Mouse (Mus musculus) forebrain, postnatal 0 days (tissue): ENCODE data around the gene Atox1. TPM values are rescaled to one million over a fixed set of nuclear protein-coding genes. Genes with fewer than 3 reads are reported as not detected.

Source experiments
- ATAC-seq: fragments of 200-750 bp; cut with Nextera tagmentation; 2 replicates; pipeline ENCODE4 v1.8.0; 2017; ENCODE audit warnings: mild to moderate bottlenecking, moderate library complexity
- DNase-seq: peaks from one replicate; pipeline ENCODE4 v3.0.0-alpha.2; 2015
- H3K27ac ChIP-seq: fragments of 300-500 bp; sonication (generic); 2 replicates; pipeline ENCODE4 v1.5.1; 2014; ENCODE audit warnings: low read depth, mild to moderate bottlenecking, antibody characterized with exemption, low read length, moderate library complexity, mixed read lengths
- H3K27me3 ChIP-seq: fragments of 300-500 bp; sonication (generic); 2 replicates; pipeline ENCODE4 v1.6.1; 2014; ENCODE audit warnings: mild to moderate bottlenecking, low read length, mixed read lengths; ENCODE audit not compliant: insufficient read depth
- H3K36me3 ChIP-seq: fragments of 300-500 bp; sonication (generic); 2 replicates; pipeline ENCODE4 v1.6.1; 2014; ENCODE audit warnings: mild to moderate bottlenecking, moderate library complexity; ENCODE audit not compliant: insufficient read depth
- H3K4me1 ChIP-seq: fragments of 300-500 bp; sonication (generic); 2 replicates; pipeline ENCODE4 v1.6.1; 2014; ENCODE audit warnings: antibody characterized with exemption; ENCODE audit not compliant: insufficient read depth
- H3K4me2 ChIP-seq: fragments of 300-500 bp; sonication (generic); 2 replicates; pipeline ENCODE4 v1.6.1; 2014; ENCODE audit warnings: low read depth, mild to moderate bottlenecking, moderate library complexity
- H3K4me3 ChIP-seq: fragments of 300-500 bp; sonication (generic); 2 replicates; pipeline ENCODE4 v1.5.1; 2014; ENCODE audit warnings: low read depth, low read length, mixed read lengths
- H3K9ac ChIP-seq: fragments of 300-500 bp; sonication (generic); 2 replicates; pipeline ENCODE4 v1.6.1; 2014; ENCODE audit warnings: mild to moderate bottlenecking
- H3K9me3 ChIP-seq: fragments of 300-500 bp; sonication (generic); 2 replicates; pipeline ENCODE4 v1.6.1; 2016; ENCODE audit warnings: low read length
- CTCF ChIP-seq: sonication (generic); IDR thresholded peaks from 2 replicates; pipeline ENCODE4 v1.5.1; 2016; ENCODE audit warnings: antibody characterized with exemption, control low read depth, low read depth
- WGBS: fragments of 180-500 bp; shearing (Covaris S2); extraction: QIAGEN DNeasy Blood & Tissue Kit; methylation state at CpG from one replicate; pipeline ENCODE4 v1.1.7; 2014; 5-methylcytosine and 5-hydroxymethylcytosine counted together
- polyA plus RNA-seq: library from polyadenylated mRNA; unstranded; fragments of >200 nt; fragmentation: Nextera tagmentation; extraction: Ambion mirVana; gene quantifications from 2 replicates; pipeline ENCODE4 v1.2.1, GENCODE M21; 2015
- total RNA-seq: library from RNA; depleted of rRNA; stranded (reverse); fragments of >200 nt; gene quantifications from 2 replicates; pipeline ENCODE4 v1.2.3, GENCODE M21; 2014

Atox1 gene
- total and polyA plus RNA-seq, 2 experiments from 2014 or later = 141 to 268 TPM

DNA sequence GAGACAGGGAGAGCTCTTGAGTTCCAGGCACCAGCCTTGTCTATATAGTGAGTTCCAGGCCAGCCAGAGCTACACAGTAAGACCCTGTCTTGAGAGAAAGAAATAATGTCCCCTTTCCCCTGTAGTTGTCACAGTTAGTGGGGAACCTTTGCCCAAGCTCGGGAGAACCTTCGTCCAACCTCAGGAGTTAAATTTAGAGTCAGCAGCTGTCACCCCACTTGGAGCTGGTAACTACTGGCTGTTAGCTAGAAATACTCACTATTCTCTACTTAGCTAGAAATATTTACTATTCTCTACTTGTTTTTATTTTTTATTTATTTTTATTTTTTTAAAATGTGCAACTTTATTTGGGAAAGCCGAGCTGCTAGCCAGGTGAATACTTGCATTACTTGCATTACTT, 12.2 kb upstream of the Atox1 start:
- H3K4me3 ChIP-seq = no peak overlapping the region
- no peak overlapping the region for H3K9ac ChIP-seq
- DNase-seq = no peak
- H3K36me3 ChIP-seq = no peaks in the 10 kb centered on the region; the same call in 1 of the 2 replicates
- H3K27ac ChIP-seq = no peak overlapping the region
- 78% methylated on average over 3 of the region's 3 CpGs for WGBS
- no peaks in the 10 kb centered on the region for H3K9me3 ChIP-seq
- H3K4me2 ChIP-seq = no peak overlapping the region
- ATAC-seq = no peak
- TF ChIP-seq CTCF = no peak
- no peaks in the 10 kb centered on the region for H3K27me3 ChIP-seq
- peaks cover 13% of the 10 kb centered on the region for H3K4me1 ChIP-seq

DNA sequence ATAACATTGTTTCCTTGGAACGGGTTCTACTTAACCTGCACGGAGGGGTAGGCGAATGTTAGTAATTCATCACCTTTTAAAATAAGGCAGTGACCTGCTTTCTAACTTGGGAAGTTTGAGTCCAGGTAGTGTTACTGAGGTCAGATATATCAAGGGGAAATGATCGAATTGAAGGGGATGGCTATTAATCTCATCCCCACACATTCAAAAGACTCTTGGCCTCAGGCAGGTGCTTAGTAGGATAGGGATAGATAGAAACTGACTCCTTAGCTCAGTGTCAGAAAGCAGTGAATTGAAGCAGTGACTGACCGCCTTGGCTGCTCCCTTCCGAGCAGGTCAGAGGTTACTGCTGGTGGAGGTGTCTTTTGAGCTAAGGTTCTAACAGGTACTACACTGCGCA, 10.4 kb upstream of the Atox1 start:
- Histone ChIP-seq H3K4me2 (peak overlapping the region; percentile 80), H3K9ac (no peak overlapping the region), H3K36me3 (no peaks in the 10 kb centered on the region; the same call in 1 of the 2 replicates), H3K27ac (no peak overlapping the region), H3K4me1 (peaks cover 13% of the 10 kb centered on the region), H3K27me3 (no peaks in the 10 kb centered on the region), H3K4me3 (peak overlapping the region; percentile 96; the same call in 1 of the 2 replicates), H3K9me3 (no peaks in the 10 kb centered on the region)
- no peak for DNase-seq
- TF ChIP-seq CTCF = no peak
- no peak for ATAC-seq
- WGBS = 95% methylated on average over 7 of the region's 7 CpGs

DNA sequence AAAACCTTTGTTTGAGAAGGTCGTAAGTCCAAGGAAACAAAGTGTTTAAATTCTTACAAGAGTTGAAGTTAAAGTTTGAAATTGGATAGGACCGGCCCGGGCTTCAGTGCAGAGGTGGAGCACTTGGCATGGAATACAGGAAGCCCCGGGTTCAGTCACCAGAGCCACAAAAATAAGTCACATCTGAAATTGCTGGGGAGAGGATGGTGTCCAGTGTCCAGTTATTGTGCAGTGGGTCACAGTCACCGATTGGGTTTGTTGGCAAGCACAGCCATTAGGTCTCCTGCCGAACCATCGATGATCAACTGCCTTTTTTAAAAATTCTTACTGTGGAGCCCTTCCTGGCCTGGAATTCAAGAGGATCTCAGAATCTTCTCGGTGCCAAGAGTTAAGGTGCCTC, 9.7 kb upstream of the Atox1 start:
- no peaks in the 10 kb centered on the region for H3K9me3 ChIP-seq
- H3K4me2 ChIP-seq = peak overlapping the region; percentile 80
- no peak for TF ChIP-seq CTCF
- H3K4me1 ChIP-seq = peaks cover 13% of the 10 kb centered on the region
- ATAC-seq = no peak
- H3K4me3 ChIP-seq = peak overlapping the region; percentile 96
- H3K27ac ChIP-seq = no peak overlapping the region
- 56% methylated on average over 8 of the region's 8 CpGs for WGBS
- no peaks in the 10 kb centered on the region for H3K27me3 ChIP-seq
- peak overlapping the region; percentile 96; the same call in 1 of the 2 replicates for H3K9ac ChIP-seq
- no peaks in the 10 kb centered on the region; the same call in 1 of the 2 replicates for H3K36me3 ChIP-seq
- DNase-seq = no peak

DNA sequence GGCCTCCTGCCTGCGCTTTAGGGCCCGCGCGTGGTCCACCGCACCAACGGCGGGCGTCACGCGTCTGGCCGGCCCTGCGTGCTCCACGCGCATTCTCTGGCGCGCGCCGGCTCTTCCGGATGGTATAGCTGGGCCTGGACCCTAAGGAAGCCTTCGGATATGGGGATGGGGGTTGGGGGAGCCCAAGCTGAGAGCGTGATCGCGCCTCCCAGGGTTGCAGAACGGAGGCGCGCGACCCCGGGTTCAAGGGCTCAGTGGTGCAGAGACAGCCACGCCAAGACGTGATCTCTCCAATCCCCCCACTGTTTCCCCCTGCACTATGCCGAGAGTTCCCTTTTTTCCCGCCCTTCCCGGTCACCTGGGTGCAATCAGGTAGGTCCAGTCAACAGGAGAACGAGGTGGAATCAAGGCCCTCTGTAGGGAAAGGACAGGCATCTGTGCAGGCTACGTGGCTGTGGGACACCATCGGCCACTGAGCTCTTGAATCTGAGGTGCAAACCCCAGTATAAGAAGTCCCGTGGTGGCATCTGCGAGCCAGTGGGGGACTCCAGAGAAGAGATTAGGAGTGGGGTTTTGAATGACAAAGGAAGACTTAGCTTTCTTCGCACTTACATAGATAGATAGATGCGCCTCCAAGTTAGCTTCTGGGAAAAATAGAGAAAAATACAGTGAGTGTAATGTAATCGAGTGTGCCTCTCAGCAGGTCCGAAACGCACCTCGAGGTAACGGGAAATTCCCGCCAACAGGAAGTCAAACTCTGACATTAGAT, 9.1 kb upstream of the Atox1 start:
- Histone ChIP-seq H3K9ac (peak overlapping the region; percentile 96), H3K36me3 (no peaks in the 10 kb centered on the region; the same call in 1 of the 2 replicates), H3K9me3 (no peaks in the 10 kb centered on the region), H3K4me2 (peak overlapping the region; percentile 80), H3K4me3 (peak overlapping the region; percentile 96), H3K27me3 (no peaks in the 10 kb centered on the region), H3K4me1 (peaks cover 13% of the 10 kb centered on the region), H3K27ac (peak overlapping the region; percentile 96)
- DNase-seq (no peak), ATAC-seq (peak; percentile 18)
- 1% methylated on average over 41 of the region's 46 CpGs for WGBS
- TF ChIP-seq CTCF = no peak

DNA sequence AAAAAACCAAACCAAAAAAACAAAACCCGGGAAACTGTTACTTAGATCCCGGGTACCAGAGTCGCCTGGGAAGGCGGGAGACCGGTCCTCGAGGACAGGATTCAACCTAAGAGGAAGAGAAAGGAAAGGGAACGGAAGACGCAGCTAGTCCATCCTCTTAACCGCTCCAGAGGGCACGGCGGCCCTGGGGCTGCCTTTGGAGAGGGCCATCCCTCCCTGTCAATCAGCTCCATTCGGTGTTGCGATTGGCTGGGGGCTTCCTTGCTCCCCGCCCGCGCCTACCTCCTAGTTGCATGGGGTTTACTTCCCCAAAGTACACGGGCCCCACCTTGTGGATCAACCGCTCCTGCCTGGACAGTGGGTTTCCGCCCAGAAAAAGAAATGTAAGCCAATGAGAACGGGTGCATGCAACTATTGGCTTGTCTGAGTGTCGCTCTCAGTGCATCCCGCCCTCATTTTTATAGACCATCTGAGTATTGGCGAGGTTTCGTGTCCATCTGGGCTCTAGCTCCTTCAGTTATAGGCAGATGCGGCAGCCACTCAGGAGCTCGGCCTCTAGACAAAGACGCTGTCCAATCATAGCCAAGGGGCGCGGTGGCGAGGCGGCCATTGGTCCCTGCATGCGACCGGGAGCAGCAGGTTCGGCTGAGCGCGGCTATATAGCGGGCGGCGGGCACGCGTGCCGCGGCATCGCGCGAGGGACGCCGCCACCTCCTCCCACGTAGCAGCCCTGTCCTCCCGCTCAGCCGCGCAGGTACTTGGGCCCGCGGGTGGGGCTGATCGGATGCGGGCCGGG, 8.2 kb upstream of the Atox1 start, which contains the start of gene G3bp1:
Gene G3bp1 (plus strand): TSS at position 638 of the 796 bp plus-strand sequence.
- peak within 1 kb of the TSS; percentile 89 for H3K4me2 ChIP-seq
- peak within 1 kb of the TSS; percentile 96 for H3K4me3 ChIP-seq
- 1% methylated on average over 57 of the region's 57 CpGs for WGBS
- H3K27me3 ChIP-seq = no peaks in the 10 kb centered on the region
- no peaks in the 10 kb centered on the region for H3K9me3 ChIP-seq
- peak; percentile 65 for TF ChIP-seq CTCF
- peak within 1 kb of the TSS; percentile 96 for H3K27ac ChIP-seq
- peak within 1 kb of the TSS; percentile 96 for H3K9ac ChIP-seq
- no peaks in the 10 kb centered on the region; the same call in 1 of the 2 replicates for H3K36me3 ChIP-seq
- peak; percentile 100 for DNase-seq
- peak; percentile 96 for ATAC-seq
- H3K4me1 ChIP-seq = peaks cover 13% of the 10 kb centered on the region

- WGBS = 3% methylated on average over 17 of the region's 17 CpGs
- Histone ChIP-seq H3K27ac (peak overlapping the region; percentile 85), H3K9me3 (no peaks in the 10 kb centered on the region), H3K4me2 (peak overlapping the region; percentile 89), H3K9ac (peak overlapping the region; percentile 51), H3K27me3 (no peaks in the 10 kb centered on the region), H3K4me3 (peak overlapping the region; percentile 46), H3K36me3 (no peaks in the 10 kb centered on the region; the same call in 1 of the 2 replicates), H3K4me1 (peaks cover 13% of the 10 kb centered on the region)
- DNase-seq (no peak), ATAC-seq (no peak)
- no peak for TF ChIP-seq CTCF
Observed at GRCm38 (mm10) chr11:55468611-55469047, 7.6 kb upstream of the Atox1 start.

DNA sequence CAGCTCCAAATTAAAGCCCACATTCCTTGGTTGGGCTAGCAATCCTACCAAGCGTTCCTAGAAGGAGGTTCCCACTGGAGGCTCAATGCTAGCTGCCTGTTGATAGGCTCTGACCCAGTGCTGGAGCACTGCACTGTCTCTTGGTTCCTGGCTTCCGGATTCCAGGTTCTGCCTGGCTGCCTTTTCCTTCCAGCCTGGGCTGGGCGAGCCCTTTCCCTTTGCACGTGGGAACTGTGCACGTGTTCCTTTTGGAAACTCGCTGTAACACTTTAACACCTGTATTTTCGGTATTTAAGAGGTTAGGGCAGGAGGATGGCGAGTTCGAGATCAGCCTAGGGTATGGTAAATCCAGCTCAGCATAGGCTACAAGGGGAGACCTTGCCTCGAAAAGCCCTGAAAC, 7.0 kb upstream of the Atox1 start:
- 79% methylated on average over 10 of the region's 10 CpGs for WGBS
- Histone ChIP-seq H3K4me3 (no peak overlapping the region), H3K4me2 (peak overlapping the region; percentile 89)

More for the DNA sequence above, 7.0 kb upstream of the Atox1 start:
- Histone ChIP-seq H3K36me3 (no peaks in the 10 kb centered on the region), H3K27ac (peak overlapping the region; percentile 85; the same call in 1 of the 2 replicates), H3K9ac (no peak overlapping the region), H3K4me1 (peaks cover 13% of the 10 kb centered on the region), H3K9me3 (no peaks in the 10 kb centered on the region), H3K27me3 (no peaks in the 10 kb centered on the region)
- ATAC-seq = no peak
- no peak for TF ChIP-seq CTCF
- DNase-seq = no peak
